Mouse (Mus musculus) thymus, adult 2 months (tissue): ENCODE measurements around the gene Mrps23. TPM values are rescaled to one million over a fixed set of nuclear protein-coding genes. Genes with fewer than 3 reads are reported as not detected.

Source experiments
- DNase-seq: peaks from one replicate; pipeline ENCODE4 v3.0.0; 2021
- H3K27ac ChIP-seq: fragments of 200-500 bp; 2 replicates; pipeline ENCODE4 v1.5.1; 2012; ENCODE audit warnings: low read length, control low read depth; ENCODE audit not compliant: control insufficient read depth, insufficient read depth
- H3K27me3 ChIP-seq: fragments of 200-500 bp; 2 replicates; pipeline ENCODE4 v1.6.1; 2012; ENCODE audit warnings: mild to moderate bottlenecking, low read length, moderate library complexity, mixed read lengths; ENCODE audit not compliant: control insufficient read depth, insufficient read depth
- H3K36me3 ChIP-seq: fragments of 200-500 bp; 2 replicates; pipeline ENCODE4 v1.6.1; 2012; ENCODE audit warnings: mild to moderate bottlenecking, low read length, moderate library complexity; ENCODE audit not compliant: control insufficient read depth, insufficient read depth
- H3K4me1 ChIP-seq: fragments of 200-500 bp; replicated peaks from 2 replicates; pipeline ENCODE4 v1.6.1; 2012; ENCODE audit warnings: low read length; ENCODE audit not compliant: control insufficient read depth, insufficient read depth
- H3K4me3 ChIP-seq: fragments of 200-500 bp; 2 replicates; pipeline ENCODE4 v1.5.1; 2012; ENCODE audit warnings: mild to moderate bottlenecking, low read length, control low read depth, moderate library complexity; ENCODE audit not compliant: control insufficient read depth, insufficient read depth
- CTCF ChIP-seq: fragments of 200-500 bp; IDR thresholded peaks from 2 replicates; pipeline ENCODE4 v1.5.1; 2012; ENCODE audit warnings: mild to moderate bottlenecking, control low read depth, low read length, moderate library complexity, borderline replicate concordance; ENCODE audit not compliant: control insufficient read depth, poor library complexity, insufficient read depth; ENCODE audit errors: extremely low read depth
- POLR2A ChIP-seq: fragments of 200-500 bp; IDR thresholded peaks from 2 replicates; pipeline ENCODE4 v1.6.1; 2012; ENCODE audit warnings: mild to moderate bottlenecking, low read length, control low read depth, moderate library complexity; ENCODE audit not compliant: control insufficient read depth, poor library complexity, insufficient read depth; ENCODE audit errors: extremely low read depth
- whole genome bisulfite sequencing: fragments of 180-500 bp; shearing (Covaris S2); methylation state at CpG from one replicate; pipeline ENCODE4 v1.1.7; 2018; 5-methylcytosine and 5-hydroxymethylcytosine counted together
- polyA plus RNA-seq: library from polyadenylated mRNA; depleted of rRNA; stranded (reverse); fragments of >200 nt; gene quantifications from 2 replicates; pipeline ENCODE4 v1.2.3, GENCODE M21; 2012

Gene Mrps23
- polyA plus RNA-seq, 1 experiment, result 47.6 TPM

DNA sequence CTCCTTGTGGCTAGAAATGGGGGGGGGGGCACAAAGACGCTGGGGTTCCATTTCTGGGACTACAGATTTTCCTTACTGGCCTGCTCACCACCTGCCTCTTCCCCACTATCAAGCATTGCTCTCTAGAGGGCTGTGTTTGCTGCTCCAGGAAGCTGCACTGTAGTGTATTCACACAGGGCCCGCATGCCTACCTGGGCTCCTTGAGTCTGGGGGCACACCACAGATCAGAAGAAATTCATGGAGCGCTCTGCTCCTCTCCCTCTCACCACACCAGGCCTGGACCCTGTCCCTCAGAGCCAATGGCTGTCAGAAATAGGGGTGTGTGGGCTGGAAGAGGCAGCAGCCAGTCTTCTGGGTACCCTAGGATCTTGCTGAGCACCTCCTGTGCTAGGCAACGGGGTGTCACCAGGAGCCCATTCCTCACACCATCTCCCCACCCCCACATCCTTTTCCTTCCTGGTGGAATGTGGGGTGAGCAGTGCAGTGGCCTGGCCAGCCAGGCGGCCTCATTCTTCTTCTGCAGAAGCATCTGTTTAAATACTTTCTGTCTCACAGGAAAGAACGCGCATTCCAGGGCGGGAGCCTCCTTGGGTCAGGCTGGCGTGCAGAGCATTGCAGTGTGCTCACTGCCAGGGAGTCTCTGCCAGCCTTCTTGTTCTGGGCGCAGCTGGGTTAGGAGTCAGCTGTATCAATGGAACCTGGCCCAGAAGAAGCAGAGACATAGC lies 31.4 kb upstream of the Mrps23 start:
- WGBS, result 92% methylated on average over 10 of the region's 10 CpGs
- H3K27me3 ChIP-seq, result no peaks in the 10 kb centered on the region

DNA sequence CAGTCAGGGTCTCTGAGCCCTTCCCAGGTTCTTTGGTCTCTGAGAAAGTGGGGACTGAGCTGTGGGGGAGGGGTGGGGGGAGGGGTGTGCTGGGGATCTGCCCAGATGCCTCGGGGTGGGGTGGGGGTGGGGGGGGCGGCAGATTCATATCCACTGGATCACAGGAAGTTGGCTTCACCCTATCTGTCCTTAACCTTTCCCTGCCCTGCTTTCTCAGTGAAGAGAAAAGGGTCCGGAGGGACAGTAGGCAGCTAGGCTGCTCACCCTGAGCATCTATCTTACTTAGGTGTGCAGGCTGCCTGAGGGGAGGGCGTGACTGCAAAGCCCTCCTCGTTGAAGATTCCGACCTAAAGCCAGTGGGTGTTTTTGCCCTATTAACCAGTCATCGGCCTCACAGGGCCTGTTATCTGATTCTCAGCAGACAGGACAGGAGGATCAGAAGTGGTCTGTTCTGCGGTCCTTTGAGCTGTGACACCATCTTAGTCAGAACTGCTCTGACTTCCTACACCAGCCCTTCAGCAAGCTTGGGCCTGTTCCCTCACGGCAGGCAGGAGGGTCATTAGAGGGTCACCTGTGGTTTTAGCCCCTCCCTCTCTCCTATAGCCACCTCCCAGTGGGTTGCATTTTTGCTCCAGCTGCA lies 30.7 kb upstream of the Mrps23 start:
- Histone ChIP-seq H3K4me1 (no peaks in the 10 kb centered on the region), H3K27ac (no peak overlapping the region), H3K36me3 (no peaks in the 10 kb centered on the region), H3K4me3 (no peak overlapping the region), H3K27me3 (no peaks in the 10 kb centered on the region)
- 77% methylated on average over 9 of the region's 9 CpGs for WGBS
- no peak for TF ChIP-seq POLR2A
- TF ChIP-seq CTCF, result no peak
- no peak for DNase-seq

More for the DNA sequence above, 31.4 kb upstream of the Mrps23 start:
- no peak overlapping the region for H3K27ac ChIP-seq
- TF ChIP-seq POLR2A (no peak), CTCF (no peak)
- H3K4me1 ChIP-seq, result no peaks in the 10 kb centered on the region
- no peak for DNase-seq
- H3K36me3 ChIP-seq, result no peaks in the 10 kb centered on the region
- H3K4me3 ChIP-seq, result no peak overlapping the region

DNA sequence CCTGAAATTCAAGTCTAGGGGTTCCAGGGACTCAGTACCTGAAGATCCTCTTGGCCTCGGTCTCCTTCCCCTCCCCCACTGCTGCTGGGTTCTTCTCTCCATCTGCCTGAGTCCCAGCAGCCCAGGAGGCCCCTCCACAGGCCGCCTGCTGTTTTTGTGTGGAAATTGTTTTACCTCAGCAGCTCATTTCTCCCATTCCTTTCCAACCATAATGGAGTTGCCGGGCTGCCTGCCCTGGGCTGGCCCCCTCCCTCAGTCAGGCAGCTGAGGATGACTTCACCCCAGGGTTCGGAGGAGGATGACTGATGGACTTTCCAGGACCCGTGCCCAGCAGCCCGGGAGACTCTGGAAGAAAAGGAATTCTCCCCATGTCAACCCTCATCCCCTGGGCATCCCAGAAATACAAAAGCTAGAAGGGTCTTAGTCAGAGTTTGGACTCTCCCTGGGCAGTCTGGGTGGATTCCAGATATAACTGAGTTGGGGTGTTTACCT lies 23.7 kb upstream of the Mrps23 start:
- no peak overlapping the region for H3K27ac ChIP-seq
- no peak for DNase-seq
- no peaks in the 10 kb centered on the region for H3K36me3 ChIP-seq
- TF ChIP-seq CTCF, result no peak
- TF ChIP-seq POLR2A, result no peak
- H3K4me3 ChIP-seq, result no peak overlapping the region
- no peaks in the 10 kb centered on the region for H3K27me3 ChIP-seq
- WGBS, result 74% methylated on average over 6 of the region's 6 CpGs
- peaks cover 10% of the 10 kb centered on the region for H3K4me1 ChIP-seq

DNA sequence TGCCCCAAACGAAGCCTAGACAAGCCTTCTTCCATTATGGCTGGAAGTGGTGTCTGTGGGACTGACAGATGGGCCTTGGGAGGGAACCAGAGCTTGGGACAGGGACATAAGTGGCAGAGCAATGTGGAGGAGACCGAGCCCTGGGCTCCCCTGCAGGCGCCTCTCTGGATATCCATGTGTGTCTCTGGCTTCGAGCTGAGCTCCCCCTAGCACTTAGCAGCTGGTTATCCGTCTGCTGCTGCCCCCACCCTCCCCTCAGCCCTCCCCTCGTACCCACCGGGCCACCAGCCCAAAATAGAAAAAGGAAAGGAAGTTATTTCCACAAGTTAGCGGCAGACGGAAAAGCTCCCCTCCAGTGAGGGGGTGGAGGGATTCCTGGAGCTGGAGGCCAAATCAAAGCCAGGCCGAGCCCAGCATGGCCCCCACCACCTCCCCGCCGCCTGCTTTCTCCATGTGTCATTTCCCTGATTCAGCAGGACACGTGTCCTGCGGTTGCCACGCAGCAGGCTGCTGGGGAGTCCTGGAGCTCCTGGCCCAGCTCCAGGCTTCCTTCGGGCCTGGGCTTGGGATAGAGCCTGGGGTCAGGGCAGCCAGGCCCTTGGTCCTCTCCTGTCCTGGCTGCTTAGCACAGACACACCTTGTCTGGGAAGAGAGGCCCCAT lies 23.1 kb upstream of the Mrps23 start:
- H3K27ac ChIP-seq, result no peak overlapping the region

GRCm38 (mm10) chr11:88184632-88185180 lies 19.5 kb upstream of the Mrps23 start:
- H3K27ac ChIP-seq, result no peak overlapping the region
- no peak for DNase-seq
- no peaks in the 10 kb centered on the region for H3K27me3 ChIP-seq
- H3K4me1 ChIP-seq, result peaks cover 19% of the 10 kb centered on the region
- 91% methylated on average over 17 of the region's 17 CpGs for WGBS
- no peaks in the 10 kb centered on the region for H3K36me3 ChIP-seq
- TF ChIP-seq CTCF (no peak), POLR2A (no peak)
- no peak overlapping the region for H3K4me3 ChIP-seq

More for the DNA sequence above, 23.1 kb upstream of the Mrps23 start:
- peaks cover 10% of the 10 kb centered on the region for H3K4me1 ChIP-seq
- no peaks in the 10 kb centered on the region for H3K27me3 ChIP-seq
- no peaks in the 10 kb centered on the region for H3K36me3 ChIP-seq
- WGBS, result 19% methylated on average over 16 of the region's 16 CpGs
- no peak overlapping the region for H3K4me3 ChIP-seq
- DNase-seq, result no peak
- TF ChIP-seq CTCF (no peak), POLR2A (no peak)
